7 mouse cellular contexts compared by ENCODE assay signal in the genomic region with DNA sequence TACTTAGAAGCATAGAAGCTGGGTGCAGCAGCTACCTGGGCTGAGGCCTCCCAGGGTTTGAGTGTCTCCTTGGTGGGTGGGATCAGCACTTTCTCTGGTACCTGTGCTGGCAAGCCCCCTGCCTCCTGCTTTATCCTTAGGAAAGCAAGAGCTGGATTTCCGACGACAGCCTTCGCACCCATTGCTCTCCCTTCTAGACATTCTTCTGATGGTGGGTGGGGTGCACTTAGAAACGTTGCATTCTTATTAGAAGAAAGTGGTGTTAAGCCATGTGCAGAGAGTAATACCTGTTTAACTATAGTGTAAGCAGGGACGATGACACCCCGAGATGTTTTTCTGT. TPM values are rescaled to one million over a fixed set of nuclear protein-coding genes. Genes with fewer than 3 reads are reported as not detected.
DNase-seq lines count a peak whose midpoint lies in the region; ATAC-seq and TF ChIP-seq lines count a peak whose summit lies in the region.

No protein-coding gene starts in this region.

- no peak for TF ChIP-seq POLR2A in small intestine, adult 2 months (IDR thresholded peaks at IDR 0.05; ENCODE audit: low read depth, low read length)

- H3K27me3 ChIP-seq in lung, embryonic 15.5 days, result no peaks in the 10 kb centered on the region
- no peaks in the 10 kb centered on the region for H3K27me3 ChIP-seq in forebrain, embryonic 14.5 days (replicated peaks; ENCODE audit: control insufficient read depth, insufficient read depth, low read length)
- peaks cover 3% of the 10 kb centered on the region; the same call in 1 of the 2 replicates for H3K27me3 ChIP-seq in limb, embryonic 13.5 days
- no peaks in the 10 kb centered on the region for H3K27me3 ChIP-seq in small intestine, adult 2 months (ENCODE audit: control insufficient read depth, insufficient read depth, low read length)

- no peak for TF ChIP-seq CTCF in small intestine, adult 2 months (IDR thresholded peaks at IDR 0.05; ENCODE audit: extremely low read depth, insufficient read length, insufficient replicate concordance, low read depth, low read length)

- peaks cover 7% of the 10 kb centered on the region for H3K36me3 ChIP-seq in lung, embryonic 15.5 days
- H3K36me3 ChIP-seq in forebrain, embryonic 14.5 days (ENCODE audit: control insufficient read depth, insufficient read depth, low read length), result peaks cover 12% of the 10 kb centered on the region; the same call in 1 of the 2 replicates
- peaks cover 23% of the 10 kb centered on the region for H3K36me3 ChIP-seq in limb, embryonic 13.5 days
- 0 out of 2 replicates have a peak, but pooled peaks cover 2% of the 10 kb centered on the region for H3K36me3 ChIP-seq in small intestine, adult 2 months (ENCODE audit: control insufficient read depth, insufficient read depth, low read length)

- no peak for DNase-seq in lung, postnatal 4 days
- DNase-seq in forebrain, embryonic 14.5 days (ENCODE audit: low spot score), result no peak
- no peak for DNase-seq in urinary bladder, adult 18-20 months (ENCODE audit: low spot score in 2 of 2)
- no peak for DNase-seq in embryo, embryonic 10 days (ENCODE audit: low spot score)

- H3K27ac ChIP-seq in lung, embryonic 15.5 days, result no peak overlapping the region
- no peak overlapping the region for H3K27ac ChIP-seq in forebrain, embryonic 14.5 days (ENCODE audit: low read depth, low read length)
- H3K27ac ChIP-seq in limb, embryonic 13.5 days, result peak overlapping the region; percentile 99; the same call in 1 of the 2 replicates
- peak overlapping the region; percentile 21; the same call in 1 of the 2 replicates for H3K27ac ChIP-seq in small intestine, adult 2 months (ENCODE audit: insufficient read depth, low read depth, low read length)

- 14% methylated on average over 6 of the region's 6 CpGs for WGBS in lung, embryonic 15.5 days
- 8% methylated on average over 6 of the region's 6 CpGs for WGBS in forebrain, embryonic 14.5 days
- WGBS in limb, embryonic 13.5 days, result 13% methylated on average over 6 of the region's 6 CpGs
- 51% methylated on average over 6 of the region's 6 CpGs for WGBS in small intestine, adult 2 months

- H3K4me1 ChIP-seq in lung, embryonic 15.5 days, result peaks cover 21% of the 10 kb centered on the region
- peaks cover 6% of the 10 kb centered on the region; the same call in 1 of the 2 replicates for H3K4me1 ChIP-seq in forebrain, embryonic 14.5 days (ENCODE audit: control insufficient read depth, insufficient read depth, low read length)
- H3K4me1 ChIP-seq in limb, embryonic 13.5 days, result peaks cover 52% of the 10 kb centered on the region
- peaks cover 5% of the 10 kb centered on the region; the same call in 1 of the 2 replicates for H3K4me1 ChIP-seq in small intestine, adult 2 months (ENCODE audit: control insufficient read depth, insufficient read depth, insufficient read length, low read length)

- H3K4me2 ChIP-seq in lung, embryonic 15.5 days, result peak overlapping the region; percentile 73
- H3K4me2 ChIP-seq in forebrain, embryonic 14.5 days (ENCODE audit: low read length), result peak overlapping the region; percentile 67
- H3K4me2 ChIP-seq in limb, embryonic 13.5 days (replicated peaks), result peak overlapping the region; percentile 92

- H3K4me3 ChIP-seq in lung, embryonic 15.5 days, result peak overlapping the region; percentile 87
- H3K4me3 ChIP-seq in forebrain, embryonic 14.5 days (ENCODE audit: low read depth, low read length), result peak overlapping the region; percentile 88
- peak overlapping the region; percentile 96 for H3K4me3 ChIP-seq in limb, embryonic 13.5 days
- H3K4me3 ChIP-seq in small intestine, adult 2 months (ENCODE audit: low read depth, low read length), result peak overlapping the region; percentile 90

- ATAC-seq in lung, embryonic 15.5 days (ENCODE audit: borderline replicate concordance, extremely low read depth, low FRiP score, low TSS enrichment), result no peak
- no peak for ATAC-seq in forebrain, embryonic 14.5 days
- no peak for ATAC-seq in limb, embryonic 13.5 days (ENCODE audit: low FRiP score, low read depth)

- peak overlapping the region; percentile 94 for H3K9ac ChIP-seq in lung, embryonic 15.5 days
- H3K9ac ChIP-seq in forebrain, embryonic 14.5 days (ENCODE audit: low read length), result peak overlapping the region; percentile 95
- H3K9ac ChIP-seq in limb, embryonic 13.5 days, result peak overlapping the region; percentile 99

- no peaks in the 10 kb centered on the region for H3K9me3 ChIP-seq in lung, embryonic 15.5 days
- H3K9me3 ChIP-seq in forebrain, embryonic 14.5 days (replicated peaks; ENCODE audit: control insufficient read depth, low read length), result no peaks in the 10 kb centered on the region
- no peaks in the 10 kb centered on the region for H3K9me3 ChIP-seq in limb, embryonic 13.5 days

RNA-seq across cellular contexts. Expression of a gene that starts 2.4 kb away (rescaled TPM):
- polyA plus RNA-seq in lung, embryonic 15.5 days (2015; fragmentation: Nextera tagmentation; extraction: Ambion mirVana), result 78.4 and 85.4 TPM in 2 replicates
- polyA plus RNA-seq in forebrain, embryonic 14.5 days (2014; fragmentation: Nextera tagmentation; extraction: Ambion mirVana), result 48.6 and 50.8 TPM in 2 replicates
- polyA plus RNA-seq in limb, embryonic 13.5 days (2015; fragmentation: Nextera tagmentation; extraction: Ambion mirVana), result 143 and 158 TPM in 2 replicates
- 29.8 and 48.5 TPM in 2 replicates for polyA plus RNA-seq in small intestine, adult 2 months (2012; rRNA removed)

RNA-seq across cellular contexts. Expression of a gene that starts 49.8 kb away (rescaled TPM):
- 1.7 and 2.4 TPM in 2 replicates for polyA plus RNA-seq in lung, embryonic 15.5 days (2015; fragmentation: Nextera tagmentation; extraction: Ambion mirVana)
- polyA plus RNA-seq in forebrain, embryonic 14.5 days (2014; fragmentation: Nextera tagmentation; extraction: Ambion mirVana), result 9.8 and 12.8 TPM in 2 replicates
- polyA plus RNA-seq in limb, embryonic 13.5 days (2015; fragmentation: Nextera tagmentation; extraction: Ambion mirVana), result 0.92 and 1.1 TPM in 2 replicates
- polyA plus RNA-seq in small intestine, adult 2 months (2012; rRNA removed), result 1.0 and 1.2 TPM in 2 replicates

Comparison
In these comparisons a context has a peak if more than half of its experiments do, and no peak if none do; other contexts are left out.
1. H3K27ac ChIP-seq: peak in limb, embryonic 13.5 days (single experiment) and small intestine, adult 2 months (single experiment); none in lung, embryonic 15.5 days (single experiment) and forebrain, embryonic 14.5 days (single experiment).
2. Peak in every context shown above with its lines, with median percentiles within 50 percentile points of each other: H3K4me2 ChIP-seq, H3K4me3 ChIP-seq and H3K9ac ChIP-seq.